Mouse (Mus musculus) liver, embryonic 14.5 days (tissue): ENCODE measurements around the gene Erlin1.

Experiments
- CTCF ChIP-seq: IDR thresholded peaks from 2 replicates; pipeline ENCODE4 v1.5.1; 2016; ENCODE audit warnings: antibody characterized with exemption, low read depth, control low read depth
- EP300 ChIP-seq: IDR thresholded peaks from 2 replicates; pipeline ENCODE4 v1.6.1; 2016; ENCODE audit warnings: antibody characterized with exemption, low read depth

- TF ChIP-seq EP300 (no peak), CTCF (no peak)
Measured at GRCm38 (mm10) chr19:44026956-44027530, 42.5 kb downstream of the Erlin1 start.
